Mouse (Mus musculus): ENCODE measurements around the gene Troap. TPM values are rescaled to one million over a fixed set of nuclear protein-coding genes. Genes with fewer than 3 reads are reported as not detected.

Gene Troap
- polyA plus RNA-seq, 1 experiment from 2014 or later, result 35.7 TPM

Small RNA genes lying within 50 kb of the gene (microRNA-seq; reads per million reads assigned to microRNA genes)
- gene Mir6960, result 0.76 reads per million

Other genes with a start within 250 kb of the Troap start
- gene Prkag1, start 243.1 kb upstream of the Troap start, polyA plus RNA-seq (2016; fragmentation: Nextera tagmentation; extraction: Ambion mirVana), result 95.0 and 97.7 TPM in 2 replicates
- 10.1 and 12.0 TPM in 2 replicates for gene Kmt2d, start 203.4 kb upstream of the Troap start, polyA plus RNA-seq (2016; fragmentation: Nextera tagmentation; extraction: Ambion mirVana)
- 6.5 and 11.8 TPM in 2 replicates for gene Rhebl1, start 180.0 kb upstream of the Troap start, polyA plus RNA-seq (2016; fragmentation: Nextera tagmentation; extraction: Ambion mirVana)
- 2.9 and 3.0 TPM in 2 replicates for gene Dhh, start 176.0 kb upstream of the Troap start, polyA plus RNA-seq (2016; fragmentation: Nextera tagmentation; extraction: Ambion mirVana)
- gene Lmbr1l, start 156.3 kb upstream of the Troap start, polyA plus RNA-seq (2016; fragmentation: Nextera tagmentation; extraction: Ambion mirVana), result 14.9 and 20.2 TPM in 2 replicates
- gene Tuba1b, start 140.0 kb upstream of the Troap start, polyA plus RNA-seq (2016; fragmentation: Nextera tagmentation; extraction: Ambion mirVana), result 1,935 and 2,007 TPM in 2 replicates
- gene Gm49450, start 121.0 kb upstream of the Troap start, polyA plus RNA-seq (2016; fragmentation: Nextera tagmentation; extraction: Ambion mirVana), result not detected in 2 replicates
- 1,319 and 1,394 TPM in 2 replicates for gene Tuba1a, start 120.9 kb upstream of the Troap start, polyA plus RNA-seq (2016; fragmentation: Nextera tagmentation; extraction: Ambion mirVana)
- 172 and 183 TPM in 2 replicates for gene Tuba1c, start 44.7 kb upstream of the Troap start, polyA plus RNA-seq (2016; fragmentation: Nextera tagmentation; extraction: Ambion mirVana)
- 0.36 and 1.1 TPM in 2 replicates for gene Prph, start 19.4 kb upstream of the Troap start, polyA plus RNA-seq (2016; fragmentation: Nextera tagmentation; extraction: Ambion mirVana)
- 0.12 and 0.20 TPM in 2 replicates for gene C1ql4, start 13.2 kb downstream of the Troap start, polyA plus RNA-seq (2016; fragmentation: Nextera tagmentation; extraction: Ambion mirVana)
- 2.7 and 7.5 TPM in 2 replicates for gene Dnajc22, start 18.6 kb downstream of the Troap start, polyA plus RNA-seq (2016; fragmentation: Nextera tagmentation; extraction: Ambion mirVana)
- 42.1 and 58.5 TPM in 2 replicates for gene Spats2, start 51.3 kb downstream of the Troap start, polyA plus RNA-seq (2016; fragmentation: Nextera tagmentation; extraction: Ambion mirVana)
- gene Kcnh3, start 150.3 kb downstream of the Troap start, polyA plus RNA-seq (2016; fragmentation: Nextera tagmentation; extraction: Ambion mirVana), result 0.27 and 0.28 TPM in 2 replicates
- 174 and 196 TPM in 2 replicates for gene Mcrs1, start 177.4 kb downstream of the Troap start, polyA plus RNA-seq (2016; fragmentation: Nextera tagmentation; extraction: Ambion mirVana)
- 40.0 and 54.7 TPM in 2 replicates for gene Prpf40b, start 220.5 kb downstream of the Troap start, polyA plus RNA-seq (2016; fragmentation: Nextera tagmentation; extraction: Ambion mirVana)
- gene Fam186b, start 221.3 kb downstream of the Troap start, polyA plus RNA-seq (2016; fragmentation: Nextera tagmentation; extraction: Ambion mirVana), result 0.19 and 0.37 TPM in 2 replicates